Mouse (Mus musculus): ENCODE results near the gene Mapt. TPM values are rescaled to one million over a fixed set of nuclear protein-coding genes. Genes with fewer than 3 reads are reported as not detected.
"Not testable (repeated sequence)": the region's sequence is repeated elsewhere in the genome, so short reads cannot be mapped to it uniquely, and the experiment has no call there.

Mapt gene
- polyA plus RNA-seq, 1 experiment from 2014 or later = 5.5 TPM

DNA sequence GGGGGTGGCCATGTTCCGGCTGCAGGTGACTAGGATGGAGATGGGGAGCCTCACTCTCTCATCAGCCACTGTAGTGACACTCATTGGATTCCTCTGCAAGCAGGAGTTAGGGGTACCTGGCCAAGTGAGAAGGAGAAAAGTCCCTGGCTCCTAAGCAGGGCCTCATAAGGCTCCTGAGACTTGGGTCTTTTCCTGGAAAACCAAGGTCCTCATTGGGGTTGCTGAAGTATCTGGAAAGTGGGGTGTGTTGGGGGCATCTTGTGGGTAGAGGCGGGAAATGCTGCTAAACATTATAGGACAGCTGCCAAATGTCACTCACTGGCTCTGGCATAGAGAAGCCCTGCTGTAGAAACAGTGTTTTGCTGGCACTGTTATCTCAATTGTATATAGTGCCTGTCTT is 4.7 kb downstream of the Mapt start:
- Histone ChIP-seq H3K9ac (no peak overlapping the region), H3K27ac (no peak overlapping the region), H3K4me1 (peaks cover 25% of the 10 kb centered on the region), H3K9me3 (no peaks in the 10 kb centered on the region), H3K4me3 (no peak overlapping the region), H3K27me3 (peaks cover 50% of the 10 kb centered on the region), H3K36me3 (no peaks in the 10 kb centered on the region), H3K4me2 (no peak overlapping the region)
- ATAC-seq (ENCODE audit: insufficient number of reproducible peaks, low FRiP score, low TSS enrichment, low read depth) = no peak
- 70% methylated on average over 2 of the region's 2 CpGs for WGBS

DNA sequence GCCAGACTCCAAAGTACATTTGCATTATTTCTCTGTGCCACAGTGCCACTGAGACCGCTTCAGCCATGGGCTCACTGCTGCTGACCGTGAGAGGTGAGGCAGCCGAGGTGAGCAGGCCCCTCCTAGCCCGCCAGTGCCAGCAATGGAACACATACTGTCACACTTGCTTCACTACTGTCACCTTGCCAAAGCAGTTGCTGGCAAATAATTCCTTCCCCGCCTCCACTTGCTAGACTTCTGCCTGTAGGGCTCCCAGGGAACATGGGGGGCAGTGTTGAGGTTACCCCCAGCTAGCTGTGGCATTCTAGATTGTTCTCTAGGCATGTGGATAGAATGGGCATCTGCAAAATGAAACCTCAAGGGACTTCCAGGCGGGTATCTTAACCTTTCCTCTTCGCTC is 6.0 kb downstream of the Mapt start:
- no peaks in the 10 kb centered on the region for H3K9me3 ChIP-seq
- peaks cover 40% of the 10 kb centered on the region for H3K27me3 ChIP-seq
- no peak overlapping the region for H3K4me3 ChIP-seq
- H3K4me2 ChIP-seq = no peak overlapping the region
- H3K27ac ChIP-seq = no peak overlapping the region
- ATAC-seq (ENCODE audit: insufficient number of reproducible peaks, low FRiP score, low TSS enrichment, low read depth) = no peak
- H3K9ac ChIP-seq = no peak overlapping the region
- no peaks in the 10 kb centered on the region for H3K36me3 ChIP-seq
- WGBS = 67% methylated on average over 7 of the region's 7 CpGs
- H3K4me1 ChIP-seq = peaks cover 15% of the 10 kb centered on the region

DNA sequence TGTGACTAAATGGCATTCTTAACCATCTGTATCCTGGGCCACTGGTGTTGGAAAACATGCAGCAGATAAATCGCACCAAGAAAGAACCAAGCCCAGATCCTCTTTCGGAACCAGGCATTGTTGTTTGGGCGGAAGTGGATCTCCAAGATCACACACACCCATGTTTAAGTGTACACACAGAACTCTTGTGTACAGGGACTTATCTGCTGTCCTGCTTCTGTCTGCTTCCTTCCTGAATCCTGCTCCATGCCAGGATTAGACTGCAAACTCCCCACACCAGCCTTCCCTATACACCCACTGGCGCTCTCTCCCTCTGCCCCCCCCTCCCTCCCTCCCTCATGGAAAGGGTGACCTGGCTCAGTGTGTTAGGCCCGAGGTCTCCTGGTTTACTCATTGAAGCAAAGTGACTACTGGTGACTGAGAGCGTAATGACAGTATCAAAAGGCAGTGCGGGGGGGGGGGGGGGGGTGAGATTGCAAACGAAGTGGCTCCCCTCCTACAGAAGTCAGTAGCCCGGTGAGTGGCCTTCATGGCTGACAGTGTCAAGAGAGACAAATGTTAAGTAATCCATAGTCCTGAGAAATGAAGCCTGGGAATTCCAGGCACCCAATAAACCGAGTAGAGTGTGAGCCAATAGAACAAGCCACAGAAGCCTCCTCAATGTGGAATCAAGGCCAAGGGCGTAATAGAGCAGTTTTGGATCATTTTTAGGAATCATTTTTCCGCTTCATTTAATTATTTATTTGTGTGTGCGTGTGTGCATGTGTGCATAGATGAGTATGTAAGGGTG is 7.0 kb downstream of the Mapt start:
- H3K4me2 ChIP-seq = no peak overlapping the region
- H3K4me3 ChIP-seq = no peak overlapping the region
- H3K4me1 ChIP-seq = peaks cover 5% of the 10 kb centered on the region
- ATAC-seq (ENCODE audit: insufficient number of reproducible peaks, low FRiP score, low TSS enrichment, low read depth) = no peak
- H3K9ac ChIP-seq = no peak overlapping the region
- H3K27ac ChIP-seq = no peak overlapping the region
- H3K27me3 ChIP-seq = peaks cover 31% of the 10 kb centered on the region
- no peaks in the 10 kb centered on the region for H3K36me3 ChIP-seq
- WGBS = 59% methylated on average over 12 of the region's 13 CpGs
- H3K9me3 ChIP-seq = no peaks in the 10 kb centered on the region

DNA sequence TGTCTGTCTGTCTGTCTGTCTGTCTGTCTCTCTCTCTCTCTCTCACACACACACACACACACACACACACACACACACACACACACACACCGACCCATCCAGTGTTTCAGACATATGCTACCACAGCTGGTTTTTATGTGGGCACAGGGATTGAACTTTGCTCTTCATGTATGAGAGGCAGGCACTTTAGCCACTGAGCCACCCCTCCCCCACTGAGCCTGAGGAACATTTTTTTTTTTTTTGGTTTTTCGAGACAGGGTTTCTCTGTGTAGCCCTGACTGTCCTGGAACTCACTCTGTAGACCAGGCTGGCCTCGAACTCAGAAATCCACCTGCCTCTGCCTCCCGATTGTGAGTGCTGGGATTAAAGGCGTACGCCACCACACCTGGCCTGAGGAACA is 14.3 kb downstream of the Mapt start:
- not testable (repeated sequence) for H3K27ac ChIP-seq

DNA sequence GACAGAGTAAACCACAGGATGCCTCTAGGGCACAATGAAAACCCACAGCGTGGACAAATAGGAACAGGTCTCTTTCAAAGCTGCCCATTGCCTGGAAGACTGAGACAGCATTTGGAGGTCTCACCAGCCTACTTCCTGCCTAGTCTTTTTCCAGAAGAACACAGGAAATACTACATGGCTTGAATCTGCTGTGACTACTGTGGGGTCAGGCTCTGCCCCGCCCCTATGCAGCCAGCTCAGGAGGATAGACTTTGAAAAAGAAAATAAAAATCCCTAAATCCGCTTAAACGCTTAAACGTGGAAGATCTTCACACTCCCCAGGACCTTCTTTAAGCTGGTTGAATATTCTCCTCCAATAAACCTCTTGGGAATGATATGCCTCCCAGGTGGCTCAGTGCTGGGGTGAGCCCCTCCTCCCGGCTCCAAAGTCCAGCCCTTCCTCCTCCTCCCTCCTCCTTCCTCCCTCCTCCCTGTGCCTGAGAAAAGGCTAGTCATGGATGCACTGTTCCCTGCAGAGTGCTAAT is 15.0 kb downstream of the Mapt start:
- H3K4me3 ChIP-seq = no peak overlapping the region
- no peak for ATAC-seq (ENCODE audit: insufficient number of reproducible peaks, low FRiP score, low TSS enrichment, low read depth)
- H3K27ac ChIP-seq = no peak overlapping the region
- no peaks in the 10 kb centered on the region for H3K27me3 ChIP-seq
- peaks cover 7% of the 10 kb centered on the region for H3K4me1 ChIP-seq
- H3K4me2 ChIP-seq = no peak overlapping the region
- no peaks in the 10 kb centered on the region for H3K9me3 ChIP-seq
- H3K36me3 ChIP-seq = no peaks in the 10 kb centered on the region
- H3K9ac ChIP-seq = no peak overlapping the region
- 15% methylated on average over 6 of the region's 6 CpGs for WGBS

More for the DNA sequence above, 14.3 kb downstream of the Mapt start:
- not testable (repeated sequence) for H3K4me1 ChIP-seq; H3K9me3 ChIP-seq; H3K9ac ChIP-seq; H3K4me3 ChIP-seq; ATAC-seq (ENCODE audit: insufficient number of reproducible peaks, low FRiP score, low TSS enrichment, low read depth); H3K27me3 ChIP-seq; H3K4me2 ChIP-seq; H3K36me3 ChIP-seq
- WGBS = 76% methylated on average over 6 of the region's 6 CpGs

DNA sequence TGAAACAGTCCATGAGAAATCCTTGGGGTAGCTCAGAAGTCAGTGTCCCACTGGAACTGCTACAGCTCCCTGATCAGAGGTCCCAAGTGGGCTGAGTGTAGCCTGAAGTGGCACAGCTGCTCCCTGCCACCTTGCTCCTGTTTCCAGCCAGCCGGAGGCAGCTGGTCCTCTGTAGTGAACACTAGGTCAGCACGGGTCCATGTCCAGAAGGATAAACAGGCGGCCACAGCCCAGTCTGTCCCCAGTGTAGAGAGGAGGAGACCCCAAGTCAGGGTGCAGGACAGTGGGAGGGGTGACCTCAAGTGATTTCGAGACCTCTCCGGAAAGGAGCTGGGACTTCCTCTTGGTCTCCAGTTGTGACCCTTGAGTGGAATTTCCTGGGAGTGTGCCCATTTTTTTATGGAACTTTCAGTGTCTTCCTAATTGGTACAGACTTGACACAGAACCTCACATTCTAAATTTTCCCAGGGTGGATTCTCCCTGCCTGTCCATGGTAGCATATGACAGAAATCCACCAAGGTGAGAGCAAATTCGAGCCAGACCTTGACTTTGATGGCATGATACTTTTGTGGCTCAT is 16.0 kb downstream of the Mapt start:
- Histone ChIP-seq H3K36me3 (no peaks in the 10 kb centered on the region), H3K4me1 (peaks cover 7% of the 10 kb centered on the region), H3K27ac (no peak overlapping the region), H3K27me3 (no peaks in the 10 kb centered on the region), H3K9ac (no peak overlapping the region), H3K4me2 (no peak overlapping the region), H3K9me3 (no peaks in the 10 kb centered on the region), H3K4me3 (no peak overlapping the region)
- WGBS = 70% methylated on average over 6 of the region's 6 CpGs
- no peak for ATAC-seq (ENCODE audit: insufficient number of reproducible peaks, low FRiP score, low TSS enrichment, low read depth)

DNA sequence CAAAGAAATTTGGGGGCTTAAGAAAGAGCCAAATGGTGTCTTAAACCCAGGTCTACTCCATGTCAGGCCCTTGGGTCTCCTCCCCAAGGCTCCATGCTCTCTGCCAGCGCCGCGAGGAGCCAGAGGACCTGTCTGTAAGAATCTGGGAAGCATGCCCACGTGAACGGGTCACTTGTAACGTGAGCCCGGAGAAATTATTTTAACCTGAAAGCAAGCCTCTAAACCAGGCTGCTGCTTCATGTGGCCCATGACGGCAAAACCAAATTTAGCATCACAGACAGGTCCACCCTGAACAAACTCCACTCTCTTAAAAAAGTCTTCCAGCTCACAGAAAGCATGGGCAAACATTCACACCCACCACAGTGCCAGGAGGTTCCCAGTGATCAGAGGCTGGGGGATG is 18.2 kb downstream of the Mapt start:
- Histone ChIP-seq H3K4me2 (no peak overlapping the region), H3K36me3 (no peaks in the 10 kb centered on the region), H3K9me3 (no peaks in the 10 kb centered on the region), H3K9ac (no peak overlapping the region), H3K4me3 (no peak overlapping the region), H3K27ac (no peak overlapping the region), H3K27me3 (no peaks in the 10 kb centered on the region), H3K4me1 (peaks cover 7% of the 10 kb centered on the region)
- WGBS = 39% methylated on average over 8 of the region's 8 CpGs
- no peak for ATAC-seq (ENCODE audit: insufficient number of reproducible peaks, low FRiP score, low TSS enrichment, low read depth)

DNA sequence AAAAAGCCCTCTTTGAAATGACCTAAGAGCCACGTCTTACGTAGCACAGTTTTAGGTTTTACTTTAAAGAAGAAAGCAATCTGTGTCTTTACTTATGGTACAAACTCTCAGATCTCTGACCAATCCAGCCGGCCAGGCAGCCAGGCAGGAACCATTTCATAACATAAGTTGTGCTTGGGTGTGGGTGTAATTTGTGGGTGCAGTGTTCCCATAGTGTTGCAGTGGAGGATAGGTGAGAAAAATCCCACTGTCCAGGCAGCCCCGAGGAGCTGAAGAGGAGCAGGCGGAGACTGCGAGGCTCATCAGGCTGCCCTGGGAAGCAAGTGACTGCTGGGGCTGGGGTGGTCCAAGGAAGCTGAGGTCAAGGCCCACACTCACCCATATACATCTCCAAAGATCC is 19.9 kb downstream of the Mapt start:
- H3K27me3 ChIP-seq = no peaks in the 10 kb centered on the region
- no peaks in the 10 kb centered on the region for H3K9me3 ChIP-seq
- no peak overlapping the region for H3K9ac ChIP-seq
- ATAC-seq (ENCODE audit: insufficient number of reproducible peaks, low FRiP score, low TSS enrichment, low read depth) = no peak
- WGBS = 62% methylated on average over 6 of the region's 6 CpGs
- H3K36me3 ChIP-seq = no peaks in the 10 kb centered on the region
- H3K4me3 ChIP-seq = no peak overlapping the region
- H3K27ac ChIP-seq = no peak overlapping the region
- H3K4me1 ChIP-seq = peaks cover 6% of the 10 kb centered on the region
- no peak overlapping the region for H3K4me2 ChIP-seq

DNA sequence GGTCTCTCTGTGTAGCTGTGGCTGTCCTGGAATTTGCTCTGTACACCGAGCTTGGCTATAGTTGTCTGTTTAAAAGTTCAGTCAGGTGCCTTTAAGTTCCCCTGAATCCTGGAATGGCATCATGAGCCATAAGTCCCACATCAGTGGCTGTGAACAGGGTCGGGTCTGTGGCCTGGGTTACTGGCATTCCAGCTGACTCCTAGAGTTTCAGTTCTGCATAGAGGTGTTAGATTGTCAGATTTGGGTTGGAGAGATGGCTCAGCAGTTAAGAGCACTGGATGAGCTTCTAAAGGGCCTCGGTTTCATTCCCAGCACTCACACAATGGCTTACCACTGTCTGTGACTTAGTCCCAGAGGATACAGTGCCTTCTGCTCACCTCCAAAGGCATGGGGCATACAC is 20.9 kb downstream of the Mapt start:
- Histone ChIP-seq H3K9me3 (no peaks in the 10 kb centered on the region), H3K36me3 (no peaks in the 10 kb centered on the region), H3K4me2 (no peak overlapping the region), H3K4me1 (0 out of 2 replicates have a peak, but pooled peaks cover 2% of the 10 kb centered on the region), H3K27me3 (no peaks in the 10 kb centered on the region), H3K27ac (no peak overlapping the region), H3K4me3 (no peak overlapping the region), H3K9ac (no peak overlapping the region)
- ATAC-seq (ENCODE audit: insufficient number of reproducible peaks, low FRiP score, low TSS enrichment, low read depth) = no peak
- 59% methylated on average over 3 of the region's 3 CpGs for WGBS

DNA sequence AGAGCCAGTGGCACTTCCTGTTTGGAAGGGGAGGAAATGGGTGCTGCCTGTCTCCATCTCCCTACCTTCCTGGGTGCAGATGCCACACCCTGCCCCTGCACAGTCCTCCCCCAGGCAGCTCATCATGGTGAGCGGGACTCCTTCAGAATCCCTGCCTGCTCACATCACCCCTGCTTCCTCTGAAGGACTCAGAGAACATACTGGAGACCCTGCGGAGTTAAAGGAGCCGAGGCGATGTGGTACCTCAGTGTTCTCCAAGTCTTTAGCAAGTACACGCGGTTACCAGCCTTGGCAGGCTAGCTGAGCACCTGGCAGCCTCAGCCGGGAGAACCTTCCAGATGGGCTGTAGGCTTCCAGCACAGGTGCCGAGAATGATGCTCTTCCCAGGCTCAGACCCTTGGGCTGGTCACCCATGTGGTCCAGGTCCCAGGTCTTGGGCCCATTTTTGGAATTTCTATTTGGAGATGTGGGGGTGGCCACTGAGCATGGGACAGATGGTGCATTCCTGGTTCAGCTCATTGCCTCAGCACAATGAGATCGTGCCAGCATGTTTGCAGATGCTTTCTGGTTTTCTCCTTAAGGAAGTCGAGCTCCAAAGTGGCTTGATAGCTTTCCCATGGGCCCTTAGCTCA is 23.3 kb downstream of the Mapt start:
- Histone ChIP-seq H3K4me2 (no peak overlapping the region), H3K9me3 (no peaks in the 10 kb centered on the region), H3K27ac (no peak overlapping the region), H3K36me3 (no peaks in the 10 kb centered on the region), H3K9ac (no peak overlapping the region), H3K4me1 (no peaks in the 10 kb centered on the region), H3K27me3 (no peaks in the 10 kb centered on the region), H3K4me3 (no peak overlapping the region)
- 75% methylated on average over 10 of the region's 10 CpGs for WGBS
- no peak for ATAC-seq (ENCODE audit: insufficient number of reproducible peaks, low FRiP score, low TSS enrichment, low read depth)

DNA sequence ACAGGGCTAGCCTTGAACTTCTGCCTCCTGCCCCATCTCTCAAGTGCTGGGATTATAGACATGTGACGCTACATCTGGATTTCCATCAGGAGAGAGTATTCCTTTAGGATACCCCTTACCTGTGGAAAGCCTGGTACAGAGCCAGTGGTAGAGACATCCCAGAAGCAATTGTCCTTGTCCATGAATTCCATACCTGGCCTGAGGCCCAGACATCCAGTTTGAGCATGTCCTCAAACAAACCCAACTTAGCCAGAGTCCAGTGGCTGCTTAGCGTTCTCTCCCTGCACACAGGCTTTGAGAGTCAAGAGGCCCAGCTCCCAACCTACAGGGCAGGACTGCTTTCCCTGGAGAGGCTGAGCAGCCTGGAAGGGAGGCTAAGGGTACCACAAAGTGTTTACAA is 25.0 kb downstream of the Mapt start:
- no peaks in the 10 kb centered on the region for H3K4me1 ChIP-seq
- no peak overlapping the region for H3K4me2 ChIP-seq
- no peak for ATAC-seq (ENCODE audit: insufficient number of reproducible peaks, low FRiP score, low TSS enrichment, low read depth)
- H3K4me3 ChIP-seq = no peak overlapping the region
- H3K9me3 ChIP-seq = no peaks in the 10 kb centered on the region
- no peaks in the 10 kb centered on the region for H3K27me3 ChIP-seq
- H3K36me3 ChIP-seq = no peaks in the 10 kb centered on the region
- H3K27ac ChIP-seq = no peak overlapping the region
- no peak overlapping the region for H3K9ac ChIP-seq
- 91% methylated on average over 2 of the region's 2 CpGs for WGBS

DNA sequence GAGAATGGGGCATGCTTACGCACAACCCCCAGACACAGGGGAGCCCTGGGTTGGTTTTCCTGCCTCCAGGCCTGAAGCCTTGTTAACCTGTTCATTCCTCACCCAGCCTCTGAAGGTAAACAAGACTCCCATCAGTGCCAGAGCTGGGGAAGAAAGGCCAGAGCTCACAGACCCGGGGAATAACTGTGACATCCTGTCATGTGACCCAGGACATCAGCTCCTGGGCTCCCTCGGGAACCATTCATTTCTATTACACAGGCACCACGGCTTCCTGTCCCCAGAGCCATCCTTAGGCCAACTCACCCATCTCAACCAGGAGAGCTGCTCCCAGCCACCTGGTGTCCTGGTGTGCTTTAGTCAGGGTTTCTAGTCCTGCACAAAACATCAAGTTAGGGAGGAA is 27.8 kb downstream of the Mapt start:
- no peak overlapping the region for H3K4me3 ChIP-seq
- H3K9me3 ChIP-seq = no peaks in the 10 kb centered on the region
- no peaks in the 10 kb centered on the region for H3K27me3 ChIP-seq
- no peak overlapping the region for H3K9ac ChIP-seq
- no peaks in the 10 kb centered on the region for H3K36me3 ChIP-seq
- no peak overlapping the region for H3K4me2 ChIP-seq
- no peaks in the 10 kb centered on the region for H3K4me1 ChIP-seq
- no peak overlapping the region for H3K27ac ChIP-seq
- WGBS = 26% methylated on average over 4 of the region's 4 CpGs
- no peak for ATAC-seq (ENCODE audit: insufficient number of reproducible peaks, low FRiP score, low TSS enrichment, low read depth)
